15 mouse cellular contexts compared by ENCODE assay signal in genomic region chr6:88133878-88134277, GRCm38 (mm10). TPM values are rescaled to one million over a fixed set of nuclear protein-coding genes. Genes with fewer than 3 reads are reported as not detected.
DNase-seq lines count a peak whose midpoint lies in the region; TF ChIP-seq lines count a peak whose summit lies in the region.
"Had no signal": no experiment of that assay in that cellular context is flagged by ENCODE, and none has a peak within 500 bp of the region (broad histone marks: within the 10 kb centered on the region; RNA-seq: fewer than 3 reads in every experiment).

No protein-coding gene starts in this region.

- no peak for TF ChIP-seq CTCF in lung, adult 2 months (IDR thresholded peaks at IDR 0.05; ENCODE audit: insufficient read depth, low read length)

- H3K4me1 ChIP-seq in lung, adult 2 months (ENCODE audit: control insufficient read depth, insufficient read depth, low read length): peaks cover 30% of the 10 kb centered on the region

- peak; percentile 30 for DNase-seq in gastrocnemius, postnatal 14 days
- DNase-seq in gastrocnemius, postnatal 10 days: no peak
- peak; percentile 53 to 77 for DNase-seq in lung, adult 18-20 months
- DNase-seq in lung, adult 2 months: no peak
- DNase-seq in heart, postnatal 36 days: peak; percentile 43 to 57
- DNase-seq in lung, postnatal 14 days: peak; percentile 59
- DNase-seq in cerebellum, adult 18-20 months: no peak
- DNase-seq in left cerebral cortex, postnatal 14 days (ENCODE audit: low spot score in 2 of 2): no peak
- DNase-seq: B cell, adult 2 months; cerebellum, postnatal 10 days; liver, postnatal 0 days; right cerebral cortex, postnatal 25 days; thymus, postnatal 4 days had no signal

- intact Hi-C loops in gastrocnemius, postnatal 14 days (cut with DNase I; ENCODE audit: low total_unique reads): no loop called here
- intact Hi-C loops in heart, postnatal 36 days (cut with DNase I): loop anchor here (2.0 to 5.0 kb wide), 2 partner anchors 19 to 223 kb away; no protein-coding TSS in a partner anchor
- intact Hi-C loops in left cerebral cortex, postnatal 14 days (cut with DNase I): no loop called here

- no peak for TF ChIP-seq POLR2A in lung, adult 2 months (IDR thresholded peaks at IDR 0.05; ENCODE audit: borderline replicate concordance, extremely low read depth, low read depth, low read length)

- no peak overlapping the region for H3K4me3 ChIP-seq in lung, adult 2 months (replicated peaks; ENCODE audit: extremely low read depth, low read depth, low read length)
- H3K4me3 ChIP-seq: embryonic facial prominence, embryonic 13.5 days; neural tube, embryonic 13.5 days had no signal

- 58% methylated on average over 6 of the region's 6 CpGs for WGBS in lung, adult 2 months

RNA-seq across cellular contexts. Expression of gene Rpn1, which starts 49.6 kb away (rescaled TPM):
- total RNA-seq in gastrocnemius, postnatal 14 days (2021): 10 to 100 TPM; 65.9 to 75.8 TPM
- 10 to 100 TPM; 77.3 to 95.7 TPM for total RNA-seq in gastrocnemius, postnatal 10 days (2021)
- polyA plus RNA-seq in lung, adult 2 months (2012; rRNA removed): 127 and 179 TPM in 2 replicates
- total RNA-seq in heart, postnatal 36 days (2021): 100 to 1,000 TPM in 1 of 2 experiments, 10 to 100 TPM in 1; 95.1 to 102 TPM
- 100 to 1,000 TPM; 166 to 168 TPM for total RNA-seq in left cerebral cortex, postnatal 14 days (2021)

RNA-seq across cellular contexts. Expression of gene Gata2, which starts 59.8 kb away (rescaled TPM):
- 1 to 10 TPM; 5.4 to 7.4 TPM for total RNA-seq in gastrocnemius, postnatal 14 days (2021)
- 1 to 10 TPM; 5.7 to 6.0 TPM for total RNA-seq in gastrocnemius, postnatal 10 days (2021)
- 184 and 333 TPM in 2 replicates for polyA plus RNA-seq in lung, adult 2 months (2012; rRNA removed)
- 10 to 100 TPM; 17.3 to 20.1 TPM for total RNA-seq in heart, postnatal 36 days (2021)
- 1 to 10 TPM; 4.9 to 6.2 TPM for total RNA-seq in left cerebral cortex, postnatal 14 days (2021)

Comparison
In these comparisons a context has a peak if more than half of its experiments do, and no peak if none do; other contexts are left out.
1. DNase-seq: peak in gastrocnemius, postnatal 14 days (single experiment), lung, adult 18-20 months (2 of 2), heart, postnatal 36 days (2 of 2) and lung, postnatal 14 days (single experiment); none in gastrocnemius, postnatal 10 days (single experiment), lung, adult 2 months (single experiment), cerebellum, adult 18-20 months (0 of 2) and left cerebral cortex, postnatal 14 days (0 of 2).